Mouse (Mus musculus): ENCODE measurements around the gene Vwa5a. TPM values are rescaled to one million over a fixed set of nuclear protein-coding genes. Genes with fewer than 3 reads are reported as not detected.

Gene Vwa5a
- polyA plus RNA-seq, 1 experiment from 2014 or later, result 25.4 TPM

DNA sequence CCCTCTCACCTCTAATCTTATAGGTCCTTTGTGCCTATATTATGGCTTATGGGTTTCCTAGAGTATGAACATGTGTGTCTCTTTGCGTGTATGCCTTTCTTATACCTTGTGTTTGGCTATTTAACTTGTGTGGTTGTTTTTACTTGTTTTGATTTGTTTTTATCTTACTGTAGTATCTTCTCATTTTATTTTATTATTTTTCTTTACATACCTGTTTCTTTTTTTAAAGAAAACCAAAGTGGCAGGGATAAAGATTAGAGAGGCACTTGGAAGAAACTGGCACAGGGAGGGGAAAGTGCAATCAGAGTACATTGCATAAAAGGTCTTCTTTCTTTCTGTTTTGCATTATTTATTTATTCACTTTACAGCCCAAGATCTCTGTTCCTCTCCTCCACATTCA lies 33.9 kb downstream of the Vwa5a start, which contains the start of gene Olfr920:
Olfr920 (plus strand) TSS at position 301 of the 400 bp plus-strand sequence.
- H3K9ac ChIP-seq (replicated peaks; ENCODE audit: low read depth, low read length), result no peak within 1 kb of the TSS
- no peaks in the 10 kb centered on the region for H3K36me3 ChIP-seq (ENCODE audit: control insufficient read depth, insufficient read depth, low read length)
- H3K27me3 ChIP-seq (ENCODE audit: control insufficient read depth, insufficient read depth, low read length), result no peaks in the 10 kb centered on the region
- no peak for ATAC-seq (ENCODE audit: insufficient number of reproducible peaks, insufficient read depth, low FRiP score, low read depth)
- H3K4me3 ChIP-seq (ENCODE audit: low read depth, low read length), result no peak within 1 kb of the TSS
- no peak within 1 kb of the TSS for H3K27ac ChIP-seq (ENCODE audit: low read length)
- H3K4me2 ChIP-seq (replicated peaks; ENCODE audit: low read depth, low read length), result no peak within 1 kb of the TSS
- H3K4me1 ChIP-seq (ENCODE audit: control insufficient read depth, insufficient read depth, low read length), result no peaks in the 10 kb centered on the region
- no peaks in the 10 kb centered on the region for H3K9me3 ChIP-seq (ENCODE audit: control insufficient read depth, low read depth, low read length)
- WGBS, result 89% methylated on average over 1 of the region's 1 CpGs

DNA sequence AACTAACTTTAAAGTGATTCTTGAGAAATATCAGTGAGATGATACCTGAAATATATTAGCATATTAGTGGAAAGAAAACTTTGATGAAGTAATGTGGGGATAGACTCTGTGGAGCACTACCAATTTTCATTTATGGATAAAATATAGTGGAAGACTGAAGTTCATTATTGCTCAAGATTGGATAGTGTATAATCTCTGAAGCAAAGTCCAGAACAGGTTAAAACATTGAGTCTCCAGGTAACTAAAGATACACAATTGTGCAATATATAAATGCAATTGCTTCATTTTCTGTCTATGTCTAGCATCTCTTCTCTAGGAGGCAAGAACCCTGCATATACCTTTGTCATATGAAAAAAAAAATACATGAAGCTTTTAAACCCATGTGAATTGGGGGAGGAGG lies 54.7 kb downstream of the Vwa5a start, which contains the start of gene Olfr921:
Olfr921 (plus strand) TSS at position 301 of the 400 bp plus-strand sequence.
- H3K4me1 ChIP-seq (ENCODE audit: control insufficient read depth, insufficient read depth, low read length), result no peaks in the 10 kb centered on the region

DNA sequence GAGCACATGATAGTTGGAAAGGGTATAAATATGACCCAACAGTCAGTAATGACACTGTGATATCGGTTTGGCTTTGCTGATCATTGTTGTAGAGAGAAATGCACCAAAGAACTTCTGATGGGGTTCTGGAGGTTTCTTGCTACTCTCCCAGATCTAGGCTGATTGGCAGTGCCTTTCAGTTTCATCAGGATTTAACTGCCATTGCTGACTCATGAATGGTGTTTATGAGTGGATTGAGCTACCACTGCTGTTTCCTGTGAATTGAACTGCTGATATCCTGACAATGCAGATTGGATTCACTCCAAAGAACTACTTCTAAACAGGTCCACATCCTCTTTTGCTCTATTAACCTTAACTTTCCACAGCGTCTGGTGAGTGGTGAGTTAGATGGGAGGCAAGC lies 74.6 kb downstream of the Vwa5a start:
- Histone ChIP-seq H3K9ac (replicated peaks; ENCODE audit: low read depth, low read length) (no peak overlapping the region), H3K27ac (ENCODE audit: low read length) (no peak overlapping the region), H3K4me1 (ENCODE audit: control insufficient read depth, insufficient read depth, low read length) (no peaks in the 10 kb centered on the region), H3K4me2 (replicated peaks; ENCODE audit: low read depth, low read length) (no peak overlapping the region), H3K4me3 (ENCODE audit: low read depth, low read length) (no peak overlapping the region), H3K27me3 (ENCODE audit: control insufficient read depth, insufficient read depth, low read length) (no peaks in the 10 kb centered on the region), H3K9me3 (ENCODE audit: control insufficient read depth, low read depth, low read length) (no peaks in the 10 kb centered on the region), H3K36me3 (ENCODE audit: control insufficient read depth, insufficient read depth, low read length) (no peaks in the 10 kb centered on the region)
- WGBS, result 93% methylated on average over 2 of the region's 2 CpGs
- ATAC-seq (ENCODE audit: insufficient number of reproducible peaks, insufficient read depth, low FRiP score, low read depth), result no peak

More for the DNA sequence above, 54.7 kb downstream of the Vwa5a start, which contains the start of gene Olfr921:
- Histone ChIP-seq H3K9ac (replicated peaks; ENCODE audit: low read depth, low read length) (no peak within 1 kb of the TSS), H3K27ac (ENCODE audit: low read length) (no peak within 1 kb of the TSS), H3K27me3 (ENCODE audit: control insufficient read depth, insufficient read depth, low read length) (no peaks in the 10 kb centered on the region), H3K4me2 (replicated peaks; ENCODE audit: low read depth, low read length) (no peak within 1 kb of the TSS), H3K36me3 (ENCODE audit: control insufficient read depth, insufficient read depth, low read length) (no peaks in the 10 kb centered on the region), H3K4me3 (ENCODE audit: low read depth, low read length) (no peak within 1 kb of the TSS), H3K9me3 (ENCODE audit: control insufficient read depth, low read depth, low read length) (no peaks in the 10 kb centered on the region)
- no peak for ATAC-seq (ENCODE audit: insufficient number of reproducible peaks, insufficient read depth, low FRiP score, low read depth)

Other genes starting within 250 kb of the Vwa5a start
- not detected in 2 replicates for gene Olfr905, start 247.2 kb upstream of the Vwa5a start, polyA plus RNA-seq (2014; fragmentation: Nextera tagmentation; extraction: Ambion mirVana)
- not detected in 2 replicates for gene Olfr906, start 231.2 kb upstream of the Vwa5a start, polyA plus RNA-seq (2014; fragmentation: Nextera tagmentation; extraction: Ambion mirVana)
- gene Olfr907, start 222.5 kb upstream of the Vwa5a start, polyA plus RNA-seq (2014; fragmentation: Nextera tagmentation; extraction: Ambion mirVana), result not detected in 2 replicates
- gene Olfr911-ps1, start 196.7 kb upstream of the Vwa5a start, polyA plus RNA-seq (2014; fragmentation: Nextera tagmentation; extraction: Ambion mirVana), result not detected in 2 replicates
- not detected in 2 replicates for gene Olfr910, start 180.4 kb upstream of the Vwa5a start, polyA plus RNA-seq (2014; fragmentation: Nextera tagmentation; extraction: Ambion mirVana)
- not detected in 2 replicates for gene Olfr912, start 138.1 kb upstream of the Vwa5a start, polyA plus RNA-seq (2014; fragmentation: Nextera tagmentation; extraction: Ambion mirVana)
- not detected in 2 replicates for gene Olfr913, start 125.5 kb upstream of the Vwa5a start, polyA plus RNA-seq (2014; fragmentation: Nextera tagmentation; extraction: Ambion mirVana)
- not detected in 2 replicates for gene Olfr914, start 113.2 kb upstream of the Vwa5a start, polyA plus RNA-seq (2014; fragmentation: Nextera tagmentation; extraction: Ambion mirVana)
- gene Olfr916, start 58.4 kb upstream of the Vwa5a start, polyA plus RNA-seq (2014; fragmentation: Nextera tagmentation; extraction: Ambion mirVana), result not detected in 2 replicates
- not detected in 2 replicates for gene Olfr917, start 52.4 kb upstream of the Vwa5a start, polyA plus RNA-seq (2014; fragmentation: Nextera tagmentation; extraction: Ambion mirVana)
- not detected in 2 replicates for gene Olfr918, start 43.7 kb upstream of the Vwa5a start, polyA plus RNA-seq (2014; fragmentation: Nextera tagmentation; extraction: Ambion mirVana)
- gene Olfr919, start 14.6 kb upstream of the Vwa5a start, polyA plus RNA-seq (2014; fragmentation: Nextera tagmentation; extraction: Ambion mirVana), result not detected in 2 replicates
- gene Olfr920, start 34.0 kb downstream of the Vwa5a start, polyA plus RNA-seq (2014; fragmentation: Nextera tagmentation; extraction: Ambion mirVana), result 0.08 and 0.17 TPM in 2 replicates
- gene Olfr921, start 54.8 kb downstream of the Vwa5a start, polyA plus RNA-seq (2014; fragmentation: Nextera tagmentation; extraction: Ambion mirVana), result not detected in 2 replicates
- gene Olfr922, start 96.3 kb downstream of the Vwa5a start, polyA plus RNA-seq (2014; fragmentation: Nextera tagmentation; extraction: Ambion mirVana), result not detected in 2 replicates
- not detected in 2 replicates for gene Olfr923, start 108.3 kb downstream of the Vwa5a start, polyA plus RNA-seq (2014; fragmentation: Nextera tagmentation; extraction: Ambion mirVana)
- not detected in 2 replicates for gene Olfr924, start 126.2 kb downstream of the Vwa5a start, polyA plus RNA-seq (2014; fragmentation: Nextera tagmentation; extraction: Ambion mirVana)
- not detected in 2 replicates for gene Olfr26, start 136.8 kb downstream of the Vwa5a start, polyA plus RNA-seq (2014; fragmentation: Nextera tagmentation; extraction: Ambion mirVana)
- gene Olfr926, start 158.9 kb downstream of the Vwa5a start, polyA plus RNA-seq (2014; fragmentation: Nextera tagmentation; extraction: Ambion mirVana), result not detected in 2 replicates
- not detected in 2 replicates for gene Olfr930, start 211.5 kb downstream of the Vwa5a start, polyA plus RNA-seq (2014; fragmentation: Nextera tagmentation; extraction: Ambion mirVana)